Mouse (Mus musculus) cortical plate, adult 2 months (tissue): Measurements from ENCODE around the gene Adamts16.

Experiments used
- CTCF ChIP-seq: fragments of 200-500 bp; IDR thresholded peaks from 2 replicates; pipeline ENCODE4 v1.5.1; 2011; ENCODE audit warnings: mild to moderate bottlenecking, control low read depth, low read length; ENCODE audit not compliant: insufficient read depth; ENCODE audit errors: extremely low read depth
- POLR2A ChIP-seq: fragments of 200-500 bp; IDR thresholded peaks from 2 replicates; pipeline ENCODE4 v1.6.1; 2011; ENCODE audit warnings: mild to moderate bottlenecking, low read length, control low read depth; ENCODE audit not compliant: insufficient read depth; ENCODE audit errors: extremely low read depth

DNA sequence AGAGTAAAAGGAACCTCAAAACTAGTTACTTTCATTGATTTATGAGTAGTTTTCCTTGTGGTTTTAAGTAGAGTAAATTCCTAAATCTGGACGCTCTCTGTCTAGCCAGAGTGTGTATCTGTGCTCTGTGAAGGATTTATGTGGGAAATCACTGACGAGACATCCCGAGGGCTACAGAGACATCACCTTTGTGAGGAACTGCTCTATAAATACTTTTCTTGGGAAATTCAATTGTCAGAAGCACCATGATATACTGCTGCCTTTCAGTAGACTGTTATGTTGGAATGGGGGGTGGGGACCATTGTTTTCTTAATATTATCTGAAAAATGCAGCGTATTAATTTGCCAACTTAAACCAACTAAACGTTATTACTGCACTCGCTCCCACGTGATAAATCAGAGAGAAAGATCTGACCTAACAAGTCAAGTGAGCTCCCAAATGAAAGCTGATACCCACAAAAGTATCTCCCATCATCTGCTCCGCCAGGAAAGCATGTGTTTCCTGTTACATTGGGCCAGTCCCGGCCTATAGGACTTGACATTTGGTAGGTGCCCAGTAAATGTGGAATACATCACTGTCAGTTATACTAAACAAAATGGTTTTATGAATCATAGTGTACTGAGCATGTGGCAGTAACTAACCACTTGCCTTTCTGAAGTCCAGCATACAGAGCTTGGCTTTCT is 62.6 kb downstream of the Adamts16 start:
- TF ChIP-seq POLR2A (no peak), CTCF (no peak)
